Mouse (Mus musculus) heart, adult 2 months (tissue): ENCODE data around the gene Adgrg5. TPM values are rescaled to one million over a fixed set of nuclear protein-coding genes. Genes with fewer than 3 reads are reported as not detected.

Source experiments
- DNase-seq, 2 experiments: peaks; one replicate each; pipeline ENCODE4 v3.0.0; 2021
- H3K27ac ChIP-seq: fragments of 200-600 bp; 2 replicates; pipeline ENCODE4 v1.8.1; 2022
- H3K27me3 ChIP-seq: fragments of 200-500 bp; 2 replicates; pipeline ENCODE4 v1.6.1; 2012; ENCODE audit warnings: mild to moderate bottlenecking, low read length, inconsistent platforms, mixed read lengths; ENCODE audit not compliant: control insufficient read depth, insufficient read depth
- H3K36me3 ChIP-seq: fragments of 200-500 bp; 2 replicates; pipeline ENCODE4 v1.6.1; 2012; ENCODE audit warnings: low read length, inconsistent platforms; ENCODE audit not compliant: control insufficient read depth, insufficient read depth
- H3K4me1 ChIP-seq: fragments of 200-500 bp; 2 replicates; pipeline ENCODE4 v1.6.1; 2011; ENCODE audit warnings: low read length; ENCODE audit not compliant: control insufficient read depth, insufficient read depth
- H3K4me3 ChIP-seq: fragments of 200-600 bp; 2 replicates; pipeline ENCODE4 v1.8.1; 2022
- H3K79me2 ChIP-seq: fragments of 200-500 bp; replicated peaks from 2 replicates; pipeline ENCODE4 v1.6.1; 2012; ENCODE audit warnings: mild to moderate bottlenecking, inconsistent platforms, low read length, moderate library complexity, mixed read lengths; ENCODE audit not compliant: control insufficient read depth, insufficient read depth
- H3K9ac ChIP-seq: fragments of 200-500 bp; 2 replicates; pipeline ENCODE4 v1.6.1; 2012; ENCODE audit warnings: low read depth, mild to moderate bottlenecking, control low read depth, inconsistent platforms, low read length, mixed read lengths
- CTCF ChIP-seq: fragments of 200-600 bp; IDR thresholded peaks from 2 replicates; pipeline ENCODE4 v1.8.1; 2022; ENCODE audit warnings: antibody characterized with exemption, mild to moderate bottlenecking, moderate library complexity
- EP300 ChIP-seq: fragments of 200-500 bp; IDR thresholded peaks from 2 replicates; pipeline ENCODE4 v1.6.1; 2011; ENCODE audit warnings: low read depth, low read length, control low read depth; ENCODE audit not compliant: insufficient read depth
- POLR2A ChIP-seq: fragments of 200-500 bp; IDR thresholded peaks from 2 replicates; pipeline ENCODE4 v1.6.1; 2011; ENCODE audit warnings: mild to moderate bottlenecking, low read depth, low read length, control low read depth; ENCODE audit not compliant: insufficient read depth
- WGBS: fragments of 180-500 bp; shearing (Covaris S2); methylation state at CpG from one replicate; pipeline ENCODE4 v1.1.7; 2018; 5-methylcytosine and 5-hydroxymethylcytosine counted together
- intact Hi-C: fragments of 180-260 bp; cut with DNase I; formaldehyde crosslinking; loops from one replicate; pipeline ENCODE4 v1.15.1; 2025
- polyA plus RNA-seq: library from polyadenylated mRNA; depleted of rRNA; stranded (reverse); fragments of >200 nt; gene quantifications from 2 replicates; pipeline ENCODE4 v1.2.3, GENCODE M21; 2012
- total RNA-seq, 2 experiments: library from RNA; stranded (reverse); gene quantifications; 2 replicates each; pipeline ENCODE4 v1.2.3; 2021

Adgrg5 gene
- total and polyA plus RNA-seq, 3 experiments = 0.08 to 0.62 (median 0.27) TPM

DNA sequence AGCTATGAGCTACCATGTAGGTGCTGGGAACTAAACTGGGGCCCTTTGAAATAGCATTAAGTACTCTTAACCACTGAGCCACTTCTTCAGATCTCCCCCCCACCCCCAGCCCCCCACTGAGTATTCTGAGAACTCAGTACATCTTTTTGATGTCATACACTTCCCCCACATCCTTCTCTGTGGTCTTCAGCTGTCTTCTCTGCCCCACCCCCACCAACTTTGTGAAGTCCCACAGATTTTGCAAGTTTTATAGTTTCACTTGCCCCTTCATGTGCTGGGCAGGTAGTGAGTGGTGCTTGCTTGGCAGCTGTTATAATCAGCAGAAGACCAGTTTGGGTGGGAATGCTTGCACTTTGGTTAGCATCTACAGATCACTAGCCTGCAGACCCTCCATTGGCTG, 4.2 kb upstream of the Adgrg5 start:
- no peak overlapping the region for H3K4me3 ChIP-seq
- H3K4me1 ChIP-seq = peaks cover 12% of the 10 kb centered on the region
- no peak for DNase-seq
- H3K27me3 ChIP-seq = no peaks in the 10 kb centered on the region
- no peak overlapping the region for H3K9ac ChIP-seq
- TF ChIP-seq POLR2A (no peak), CTCF (no peak), EP300 (no peak)
- no peaks in the 10 kb centered on the region for H3K79me2 ChIP-seq
- H3K27ac ChIP-seq = no peak overlapping the region
- H3K36me3 ChIP-seq = no peaks in the 10 kb centered on the region
- intact Hi-C loops = no loop called here

- Histone ChIP-seq H3K79me2 (no peaks in the 10 kb centered on the region), H3K4me1 (peaks cover 8% of the 10 kb centered on the region), H3K27ac (peak overlapping the region; percentile 45), H3K4me3 (no peak overlapping the region), H3K27me3 (no peaks in the 10 kb centered on the region), H3K9ac (peak overlapping the region; percentile 20; the same call in 1 of the 2 replicates), H3K36me3 (no peaks in the 10 kb centered on the region)
- no peak for TF ChIP-seq CTCF
- TF ChIP-seq EP300 = no peak
- no peak for TF ChIP-seq POLR2A
- intact Hi-C loops = no loop called here
- WGBS = 44% methylated on average over 6 of the region's 6 CpGs
- DNase-seq = no peak
These were observed 1.3 kb upstream of the Adgrg5 start for GRCm38 (mm10) chr8:94922176-94922575.

DNA sequence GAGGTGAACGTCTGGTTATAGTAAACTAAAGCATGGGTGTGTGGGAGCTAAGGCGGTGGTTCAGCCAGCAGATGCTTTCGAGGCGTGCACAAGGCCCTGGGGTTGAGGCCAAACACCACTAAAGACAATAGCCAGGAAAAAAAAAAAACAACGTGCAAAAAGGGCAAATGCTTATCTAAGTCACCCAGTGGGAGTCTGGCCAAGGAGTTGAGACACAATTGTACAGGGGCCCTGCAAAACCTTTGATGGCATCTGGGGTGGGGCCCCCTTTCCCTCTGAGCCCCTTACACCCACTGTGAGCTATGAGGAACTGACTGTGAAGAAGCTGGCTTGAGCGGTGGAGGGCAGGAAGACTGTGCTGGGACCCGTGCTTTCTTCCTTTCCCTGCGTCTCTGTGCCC, 892 bp upstream of the Adgrg5 start:
- H3K9ac ChIP-seq = no peak overlapping the region
- peak; percentile 43 to 59 for DNase-seq
- 21% methylated on average over 8 of the region's 8 CpGs for WGBS
- H3K27me3 ChIP-seq = no peaks in the 10 kb centered on the region
- H3K79me2 ChIP-seq = no peaks in the 10 kb centered on the region
- H3K4me3 ChIP-seq = no peak overlapping the region
- no peak for TF ChIP-seq POLR2A
- peak; percentile 75; the same call in 1 of the 2 replicates for TF ChIP-seq EP300
- peaks cover 8% of the 10 kb centered on the region for H3K4me1 ChIP-seq
- H3K27ac ChIP-seq = peak overlapping the region; percentile 8
- no peaks in the 10 kb centered on the region for H3K36me3 ChIP-seq
- intact Hi-C loops = no loop called here

- TF ChIP-seq EP300 = no peak
- TF ChIP-seq CTCF = no peak
- TF ChIP-seq POLR2A = no peak
- no peaks in the 10 kb centered on the region for H3K36me3 ChIP-seq
- no peak overlapping the region for H3K4me3 ChIP-seq
- no peaks in the 10 kb centered on the region for H3K27me3 ChIP-seq
- intact Hi-C loops = no loop called here
- H3K9ac ChIP-seq = no peak overlapping the region
- H3K4me1 ChIP-seq = no peaks in the 10 kb centered on the region
- no peaks in the 10 kb centered on the region for H3K79me2 ChIP-seq
- no peak overlapping the region for H3K27ac ChIP-seq
- 91% methylated on average over 3 of the region's 3 CpGs for WGBS
- no peak for DNase-seq
These were observed 4.7 kb downstream of the Adgrg5 start for GRCm38 (mm10) chr8:94928227-94928626.

DNA sequence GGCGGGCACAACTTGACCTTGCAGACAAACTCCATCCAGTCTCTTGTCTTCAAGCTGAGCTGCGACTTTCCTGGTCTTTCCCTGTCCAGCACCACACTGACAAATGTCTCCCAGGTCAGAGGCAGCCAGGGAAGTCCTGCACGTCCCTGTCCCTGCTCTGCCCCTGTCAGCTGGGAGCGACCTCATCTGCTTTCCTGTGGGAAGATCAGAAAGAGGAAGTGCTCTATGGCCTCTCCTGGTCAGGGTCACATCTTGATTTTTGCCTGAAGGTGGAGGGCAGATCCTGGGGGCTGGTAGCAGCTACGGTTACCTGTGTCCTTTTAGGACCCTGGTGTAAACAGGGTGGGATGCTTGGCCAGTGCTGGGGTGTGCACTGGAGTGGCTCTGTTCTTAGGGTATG, 10.4 kb downstream of the Adgrg5 start:
- TF ChIP-seq CTCF = no peak
- TF ChIP-seq EP300 = no peak
- TF ChIP-seq POLR2A = no peak
- H3K36me3 ChIP-seq = no peaks in the 10 kb centered on the region
- H3K9ac ChIP-seq = no peak overlapping the region
- H3K79me2 ChIP-seq = no peaks in the 10 kb centered on the region
- H3K27me3 ChIP-seq = no peaks in the 10 kb centered on the region
- no peak for DNase-seq
- WGBS = 47% methylated on average over 5 of the region's 5 CpGs
- no peak overlapping the region for H3K27ac ChIP-seq
- intact Hi-C loops = no loop called here
- no peaks in the 10 kb centered on the region for H3K4me1 ChIP-seq
- H3K4me3 ChIP-seq = no peak overlapping the region

GRCm38 (mm10) chr8:94935172-94935571, 11.7 kb downstream of the Adgrg5 start:
- no peaks in the 10 kb centered on the region for H3K36me3 ChIP-seq
- no peaks in the 10 kb centered on the region for H3K4me1 ChIP-seq
- TF ChIP-seq POLR2A (no peak), CTCF (no peak), EP300 (no peak)
- DNase-seq = no peak
- no peaks in the 10 kb centered on the region for H3K79me2 ChIP-seq
- no peaks in the 10 kb centered on the region for H3K27me3 ChIP-seq
- WGBS = 71% methylated on average over 3 of the region's 3 CpGs
- H3K9ac ChIP-seq = no peak overlapping the region
- no peak overlapping the region for H3K4me3 ChIP-seq
- intact Hi-C loops = no loop called here
- H3K27ac ChIP-seq = no peak overlapping the region
